Mouse (Mus musculus): ENCODE measurements around the gene Krt33b.

GRCm38 (mm10) chr11:99999091-99999490, 30.6 kb downstream of the Krt33b start:
- TF ChIP-seq CTCF (IDR thresholded peaks at IDR 0.05; ENCODE audit: low read depth): no peak
- TF ChIP-seq EP300 (IDR thresholded peaks at IDR 0.05; ENCODE audit: low read depth): no peak

Data from liver, postnatal 0 days (tissue).